Mouse (Mus musculus): ENCODE data around the gene Prr18.

DNA sequence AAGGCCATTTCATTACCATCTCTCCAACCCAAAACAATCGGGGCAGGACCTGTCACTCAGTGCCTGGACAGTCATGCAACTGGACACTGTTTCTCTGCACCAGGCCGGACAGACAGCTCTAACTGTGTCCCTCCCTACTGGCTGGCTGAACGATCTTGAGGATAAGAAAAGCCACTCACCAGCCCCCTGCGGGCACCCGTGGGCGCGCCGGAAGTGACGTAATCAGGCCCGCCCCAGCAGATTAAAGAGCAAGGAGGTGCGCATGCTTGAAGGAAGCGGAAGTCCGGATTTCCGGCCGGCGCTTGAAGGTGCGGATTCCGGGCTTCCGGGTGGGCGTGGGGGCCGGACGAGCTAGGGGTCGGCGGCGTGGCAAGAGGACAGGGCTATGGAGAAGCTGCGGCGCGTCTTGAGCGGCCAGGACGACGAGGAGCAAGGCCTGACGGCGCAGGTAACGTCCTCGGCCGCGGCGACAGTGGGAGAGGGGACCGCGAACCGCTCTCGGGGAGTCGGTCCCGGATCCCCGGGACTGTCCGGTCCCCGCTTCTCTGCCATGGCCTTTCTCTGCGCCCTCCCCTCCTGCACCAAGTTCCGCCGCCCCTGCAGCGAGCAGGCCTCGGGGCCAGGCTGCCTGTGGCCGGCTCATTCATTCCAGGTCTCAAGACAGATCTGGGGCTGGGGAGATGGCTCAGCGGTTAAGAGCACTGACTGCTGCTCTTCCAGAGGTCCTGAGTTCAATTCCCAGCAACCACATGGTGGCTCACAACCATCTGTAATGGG, 26.2 kb upstream of the Prr18 start, which contains the start of gene Sft2d1:
- TF ChIP-seq CTCF (IDR thresholded peaks at IDR 0.05; ENCODE audit: low read depth) (no peak), EP300 (IDR thresholded peaks at IDR 0.05; ENCODE audit: low read depth) (peak; percentile 80)

All from heart, postnatal 0 days (tissue).